In genomic region chr5:113152663-113153507, GRCm38 (mm10) we compare ENCODE assay signal across 8 mouse cellular contexts.
A peak's percentile ranks its signal among the peaks of the same experiment; 100 is the strongest.
DNase-seq lines count a peak whose midpoint lies in the region; ATAC-seq lines count a peak whose summit lies in the region.

No protein-coding gene starts in this region.

- H3K36me3 ChIP-seq in embryonic facial prominence, embryonic 15.5 days, result no peaks in the 10 kb centered on the region
- H3K36me3 ChIP-seq in hindbrain, embryonic 14.5 days (replicated peaks; ENCODE audit: control insufficient read depth, insufficient read depth), result no peaks in the 10 kb centered on the region
- no peaks in the 10 kb centered on the region for H3K36me3 ChIP-seq in limb, embryonic 13.5 days

- H3K9ac ChIP-seq in embryonic facial prominence, embryonic 15.5 days, result no peak overlapping the region
- H3K9ac ChIP-seq in hindbrain, embryonic 14.5 days, result no peak overlapping the region
- no peak overlapping the region for H3K9ac ChIP-seq in limb, embryonic 13.5 days

- peak overlapping the region; percentile 88 for H3K27ac ChIP-seq in embryonic facial prominence, embryonic 15.5 days (replicated peaks)
- peak overlapping the region; percentile 35; the same call in 1 of the 2 replicates for H3K27ac ChIP-seq in hindbrain, embryonic 14.5 days
- H3K27ac ChIP-seq in limb, embryonic 13.5 days, result peak overlapping the region; percentile 79

- peaks cover 67% of the 10 kb centered on the region for H3K4me1 ChIP-seq in embryonic facial prominence, embryonic 15.5 days
- H3K4me1 ChIP-seq in hindbrain, embryonic 14.5 days (replicated peaks; ENCODE audit: control insufficient read depth, insufficient read depth, low read length), result peaks cover 31% of the 10 kb centered on the region
- H3K4me1 ChIP-seq in limb, embryonic 13.5 days, result peaks cover 58% of the 10 kb centered on the region

- peak; percentile 45 to 55 for DNase-seq in left cerebral cortex, postnatal 10 days (ENCODE audit: extremely low spot score in 1 of 2, low spot score in 2 of 2)
- DNase-seq in left cerebral cortex, adult 8-10 months (ENCODE audit: low spot score in 2 of 2), result no peak
- no peak for DNase-seq in hindbrain, embryonic 14.5 days (ENCODE audit: low spot score)
- DNase-seq in c-Kit-positive CD71-positive TER-119-positive erythroid progenitor cells, embryonic 14.5 days (ENCODE audit: low spot score), result no peak
- DNase-seq in testis, postnatal 14 days (ENCODE audit: low spot score), result no peak

- WGBS in embryonic facial prominence, embryonic 15.5 days, result 40% methylated on average over 22 of the region's 22 CpGs
- 42% methylated on average over 22 of the region's 22 CpGs for WGBS in hindbrain, embryonic 14.5 days
- 63% methylated on average over 22 of the region's 22 CpGs for WGBS in limb, embryonic 13.5 days

- no peaks in the 10 kb centered on the region for H3K27me3 ChIP-seq in embryonic facial prominence, embryonic 15.5 days
- no peaks in the 10 kb centered on the region for H3K27me3 ChIP-seq in hindbrain, embryonic 14.5 days (ENCODE audit: control insufficient read depth, insufficient read depth, low read length)
- no peaks in the 10 kb centered on the region for H3K27me3 ChIP-seq in limb, embryonic 13.5 days

- H3K4me2 ChIP-seq in embryonic facial prominence, embryonic 15.5 days (replicated peaks), result no peak overlapping the region
- no peak overlapping the region for H3K4me2 ChIP-seq in hindbrain, embryonic 14.5 days (replicated peaks)
- no peak overlapping the region; the same call in 1 of the 2 replicates for H3K4me2 ChIP-seq in limb, embryonic 13.5 days (replicated peaks)

- H3K4me3 ChIP-seq in embryonic facial prominence, embryonic 15.5 days (replicated peaks), result no peak overlapping the region
- H3K4me3 ChIP-seq in hindbrain, embryonic 14.5 days (replicated peaks; ENCODE audit: low read length), result no peak overlapping the region
- H3K4me3 ChIP-seq in limb, embryonic 13.5 days, result no peak overlapping the region

- no peak; the same call in 1 of the 2 replicates for ATAC-seq in embryonic facial prominence, embryonic 15.5 days (ENCODE audit: insufficient number of reproducible peaks, low FRiP score, low TSS enrichment, low read depth)
- ATAC-seq in hindbrain, embryonic 14.5 days (ENCODE audit: low FRiP score), result no peak
- no peak for ATAC-seq in limb, embryonic 13.5 days (ENCODE audit: low FRiP score, low read depth)
- no peak for ATAC-seq in megakaryocyte-erythroid progenitor cell, adult 5-6 weeks (replicated peaks; ENCODE audit: low FRiP score, low TSS enrichment, poor library complexity, severe bottlenecking)

- no peaks in the 10 kb centered on the region for H3K9me3 ChIP-seq in embryonic facial prominence, embryonic 15.5 days (replicated peaks)
- no peaks in the 10 kb centered on the region for H3K9me3 ChIP-seq in hindbrain, embryonic 14.5 days (ENCODE audit: control insufficient read depth, low read length)
- no peaks in the 10 kb centered on the region for H3K9me3 ChIP-seq in limb, embryonic 13.5 days

- intact Hi-C loops in left cerebral cortex, postnatal 10 days (cut with DNase I), result no loop called here

Comparison
In these comparisons a context has a peak if more than half of its experiments do, and no peak if none do; other contexts are left out.
1. DNase-seq: peak in left cerebral cortex, postnatal 10 days (2 of 2); none in left cerebral cortex, adult 8-10 months (0 of 2), hindbrain, embryonic 14.5 days (single experiment), c-Kit-positive CD71-positive TER-119-positive erythroid progenitor cells, embryonic 14.5 days (single experiment) and testis, postnatal 14 days (single experiment).
2. H3K27ac ChIP-seq: peak in every context shown above with its lines; median percentile 88 in embryonic facial prominence, embryonic 15.5 days; 79 in limb, embryonic 13.5 days; 35 in hindbrain, embryonic 14.5 days.